Mouse (Mus musculus) forebrain, embryonic 15.5 days (tissue): ENCODE measurements at regions not wholly inside any gene's neighbourhood (a gene's known extent, or its start where the extent isn't known, plus 50 kb on each side); places are given as distances from the start of the nearest gene placed in this dataset.

Experiments used
- ATAC-seq: fragments of 200-750 bp; cut with Nextera tagmentation; replicated peaks from 2 replicates; pipeline ENCODE4 v1.8.0; 2017; ENCODE audit warnings: mild to moderate bottlenecking, moderate TSS enrichment, moderate library complexity
- H3K27ac ChIP-seq: fragments of 300-500 bp; sonication (generic); replicated peaks from 2 replicates; pipeline ENCODE4 v1.5.1; 2015; ENCODE audit warnings: mild to moderate bottlenecking, inconsistent platforms
- H3K27me3 ChIP-seq: fragments of 300-500 bp; sonication (generic); 2 replicates; pipeline ENCODE4 v1.6.1; 2015; ENCODE audit warnings: inconsistent platforms
- H3K36me3 ChIP-seq: fragments of 300-500 bp; sonication (generic); 2 replicates; pipeline ENCODE4 v1.6.1; 2015; ENCODE audit warnings: mild to moderate bottlenecking, inconsistent platforms
- H3K4me1 ChIP-seq: fragments of 300-500 bp; sonication (generic); 2 replicates; pipeline ENCODE4 v1.6.1; 2015; ENCODE audit warnings: inconsistent platforms
- H3K4me2 ChIP-seq: fragments of 300-500 bp; sonication (generic); replicated peaks from 2 replicates; pipeline ENCODE4 v1.6.1; 2015; ENCODE audit warnings: mild to moderate bottlenecking, inconsistent platforms
- H3K4me3 ChIP-seq: fragments of 300-500 bp; sonication (generic); 2 replicates; pipeline ENCODE4 v1.5.1; 2015; ENCODE audit warnings: mild to moderate bottlenecking, inconsistent platforms
- H3K9ac ChIP-seq: fragments of 300-500 bp; sonication (generic); replicated peaks from 2 replicates; pipeline ENCODE4 v1.6.1; 2015; ENCODE audit warnings: mild to moderate bottlenecking, inconsistent platforms
- H3K9me3 ChIP-seq: fragments of 300-500 bp; sonication (generic); 2 replicates; pipeline ENCODE4 v1.6.1; 2016; ENCODE audit warnings: inconsistent platforms
- WGBS: fragments of 180-500 bp; shearing (Covaris S2); methylation state at CpG from one replicate; pipeline ENCODE4 v1.1.7; 2015; ENCODE audit warnings: mixed read lengths; 5-methylcytosine and 5-hydroxymethylcytosine counted together

DNA sequence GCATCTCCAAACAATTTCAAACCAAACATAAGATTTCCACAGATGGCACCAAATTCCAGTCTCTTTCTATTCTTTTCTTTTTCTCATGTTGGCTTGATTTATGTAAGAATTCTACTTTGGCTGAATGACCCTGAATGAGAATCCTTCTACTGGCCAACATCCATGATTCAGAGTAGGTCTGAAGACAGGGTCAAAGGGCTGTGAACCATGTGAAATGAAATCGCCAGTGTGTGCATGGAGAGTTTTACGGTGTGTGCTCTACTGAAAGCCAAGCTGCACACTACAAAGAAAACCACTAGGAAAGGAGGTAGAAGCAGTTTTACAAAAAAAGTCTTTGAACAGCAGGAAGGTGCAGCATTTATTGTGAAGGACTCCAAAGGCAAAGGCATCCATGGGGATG is 263.5 kb upstream of the Cxxc4 start:
- no peaks in the 10 kb centered on the region for H3K36me3 ChIP-seq
- no peaks in the 10 kb centered on the region for H3K27me3 ChIP-seq
- no peak overlapping the region for H3K4me2 ChIP-seq
- ATAC-seq = no peak
- H3K4me1 ChIP-seq = no peaks in the 10 kb centered on the region
- H3K4me3 ChIP-seq = no peak overlapping the region
- no peaks in the 10 kb centered on the region for H3K9me3 ChIP-seq
- no peak overlapping the region for H3K27ac ChIP-seq
- H3K9ac ChIP-seq = no peak overlapping the region
- WGBS = 66% methylated on average over 2 of the region's 2 CpGs

DNA sequence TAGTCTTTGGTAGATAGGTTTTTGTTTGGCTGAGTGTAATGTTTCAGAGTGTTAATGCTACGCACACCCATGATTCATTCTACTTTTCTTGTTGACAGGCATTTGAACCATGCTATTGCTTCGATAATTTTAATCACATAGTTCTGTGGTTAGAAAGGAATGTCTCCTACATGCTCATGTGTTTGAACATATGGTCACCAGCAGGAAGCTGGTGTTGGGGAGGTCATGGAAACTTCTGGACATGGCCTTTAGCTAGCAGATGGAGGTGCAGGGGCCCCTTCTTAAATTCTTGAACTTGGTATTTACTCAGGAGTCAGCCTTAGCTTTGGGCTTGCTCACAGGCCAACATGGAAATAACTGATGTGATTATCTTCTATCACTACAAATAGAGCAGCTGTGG is 248.6 kb upstream of the Cxxc4 start:
- H3K27me3 ChIP-seq = no peaks in the 10 kb centered on the region
- no peak overlapping the region for H3K27ac ChIP-seq
- H3K4me1 ChIP-seq = no peaks in the 10 kb centered on the region
- no peaks in the 10 kb centered on the region for H3K36me3 ChIP-seq
- ATAC-seq = no peak
- no peak overlapping the region for H3K4me2 ChIP-seq
- no peak overlapping the region for H3K4me3 ChIP-seq
- no peaks in the 10 kb centered on the region for H3K9me3 ChIP-seq
- WGBS = 91% methylated on average over 2 of the region's 2 CpGs
- no peak overlapping the region for H3K9ac ChIP-seq

DNA sequence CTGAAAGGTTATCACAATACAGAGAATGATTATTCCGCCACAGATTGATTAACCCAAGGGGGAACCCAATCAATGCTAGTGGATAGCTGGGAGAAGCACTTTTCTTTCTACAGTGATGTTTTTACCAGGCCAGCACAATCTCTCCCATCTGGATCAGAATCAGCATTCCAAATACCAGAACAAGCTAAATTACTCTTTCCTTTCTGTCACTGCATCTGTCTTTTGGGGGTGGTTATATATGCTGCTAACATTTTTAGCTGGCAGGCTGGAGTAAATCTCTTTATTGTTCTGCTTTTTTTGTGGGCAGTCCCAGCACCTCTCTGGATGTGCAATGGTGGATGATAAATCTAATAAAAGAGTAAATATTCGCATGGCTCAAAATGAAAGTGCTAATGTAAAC is 242.3 kb upstream of the Cxxc4 start:
- no peaks in the 10 kb centered on the region for H3K4me1 ChIP-seq
- H3K4me2 ChIP-seq = no peak overlapping the region
- no peaks in the 10 kb centered on the region for H3K36me3 ChIP-seq
- H3K27ac ChIP-seq = no peak overlapping the region
- H3K27me3 ChIP-seq = no peaks in the 10 kb centered on the region
- 74% methylated on average over 2 of the region's 2 CpGs for WGBS
- no peak overlapping the region for H3K9ac ChIP-seq
- no peak for ATAC-seq
- H3K4me3 ChIP-seq = no peak overlapping the region
- no peaks in the 10 kb centered on the region for H3K9me3 ChIP-seq

GRCm38 (mm10) chr3:133999965-134000364 is 236.3 kb upstream of the Cxxc4 start:
- no peak overlapping the region for H3K9ac ChIP-seq

GRCm38 (mm10) chr3:134000595-134000994 is 235.7 kb upstream of the Cxxc4 start:
- Histone ChIP-seq H3K9me3 (no peaks in the 10 kb centered on the region), H3K4me2 (no peak overlapping the region), H3K27ac (no peak overlapping the region), H3K4me3 (no peak overlapping the region), H3K27me3 (no peaks in the 10 kb centered on the region), H3K4me1 (no peaks in the 10 kb centered on the region), H3K9ac (no peak overlapping the region), H3K36me3 (no peaks in the 10 kb centered on the region)
- WGBS = 74% methylated on average over 1 of the region's 1 CpGs
- ATAC-seq = no peak

More at GRCm38 (mm10) chr3:133999965-134000364, 236.3 kb upstream of the Cxxc4 start:
- Histone ChIP-seq H3K9me3 (no peaks in the 10 kb centered on the region), H3K36me3 (no peaks in the 10 kb centered on the region), H3K4me1 (no peaks in the 10 kb centered on the region), H3K27ac (no peak overlapping the region), H3K4me2 (no peak overlapping the region), H3K27me3 (no peaks in the 10 kb centered on the region), H3K4me3 (no peak overlapping the region)
- 83% methylated on average over 8 of the region's 8 CpGs for WGBS
- no peak for ATAC-seq

- Histone ChIP-seq H3K27ac (0 out of 2 replicates have a peak overlapping the region, but pooled peaks have one; percentile 8), H3K36me3 (no peaks in the 10 kb centered on the region), H3K9me3 (no peaks in the 10 kb centered on the region), H3K4me2 (no peak overlapping the region), H3K4me3 (no peak overlapping the region), H3K27me3 (no peaks in the 10 kb centered on the region), H3K4me1 (peaks cover 9% of the 10 kb centered on the region), H3K9ac (no peak overlapping the region)
- peak; percentile 80 for ATAC-seq
- WGBS = 42% methylated on average over 2 of the region's 2 CpGs
These were observed 221.5 kb upstream of the Cxxc4 start for GRCm38 (mm10) chr3:134014805-134015204.

- H3K36me3 ChIP-seq = no peaks in the 10 kb centered on the region
- WGBS = 91% methylated on average over 3 of the region's 3 CpGs
- peaks cover 9% of the 10 kb centered on the region for H3K4me1 ChIP-seq
- H3K9me3 ChIP-seq = no peaks in the 10 kb centered on the region
- H3K27me3 ChIP-seq = no peaks in the 10 kb centered on the region
- 0 out of 2 replicates have a peak, but pooled peaks have one; percentile 4 for ATAC-seq
- no peak overlapping the region for H3K4me2 ChIP-seq
- H3K27ac ChIP-seq = no peak overlapping the region
- H3K4me3 ChIP-seq = no peak overlapping the region
- no peak overlapping the region for H3K9ac ChIP-seq
These were observed 220.9 kb upstream of the Cxxc4 start for GRCm38 (mm10) chr3:134015412-134015811.

DNA sequence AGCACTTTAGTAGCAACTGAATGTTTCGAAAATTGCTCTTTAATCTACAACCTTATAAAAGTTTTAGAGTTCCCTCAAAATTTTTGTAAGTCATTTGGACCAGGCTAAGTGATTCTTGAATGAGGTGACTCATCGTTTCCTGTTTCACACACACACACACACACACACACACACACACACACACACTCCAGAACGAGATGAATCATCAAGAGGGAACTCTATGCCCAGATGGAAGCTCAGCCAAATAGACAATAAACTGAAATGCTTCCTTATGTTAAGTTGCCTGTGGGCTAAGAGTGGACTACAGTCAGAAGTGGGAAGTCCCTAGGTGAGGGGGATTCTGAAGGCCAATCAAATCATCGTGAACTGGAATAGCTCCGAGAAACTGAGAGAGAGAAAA is 202.4 kb upstream of the Cxxc4 start:
- H3K9ac ChIP-seq = no peak overlapping the region
- no peaks in the 10 kb centered on the region for H3K4me1 ChIP-seq
- H3K27me3 ChIP-seq = no peaks in the 10 kb centered on the region
- H3K27ac ChIP-seq = no peak overlapping the region
- no peaks in the 10 kb centered on the region for H3K36me3 ChIP-seq
- no peak overlapping the region for H3K4me3 ChIP-seq
- H3K9me3 ChIP-seq = no peaks in the 10 kb centered on the region
- ATAC-seq = no peak
- H3K4me2 ChIP-seq = no peak overlapping the region
- 81% methylated on average over 5 of the region's 5 CpGs for WGBS

GRCm38 (mm10) chr3:134036310-134036934 is 199.9 kb upstream of the Cxxc4 start:
- Histone ChIP-seq H3K9ac (no peak overlapping the region), H3K36me3 (no peaks in the 10 kb centered on the region), H3K4me2 (no peak overlapping the region), H3K4me3 (no peak overlapping the region), H3K4me1 (no peaks in the 10 kb centered on the region), H3K27me3 (no peaks in the 10 kb centered on the region), H3K9me3 (no peaks in the 10 kb centered on the region), H3K27ac (no peak overlapping the region)
- 96% methylated on average over 6 of the region's 6 CpGs for WGBS
- no peak for ATAC-seq

GRCm38 (mm10) chr3:134050649-134051048 is 185.6 kb upstream of the Cxxc4 start:
- H3K9me3 ChIP-seq = no peaks in the 10 kb centered on the region
- no peak overlapping the region for H3K9ac ChIP-seq
- no peak overlapping the region for H3K4me2 ChIP-seq
- no peaks in the 10 kb centered on the region for H3K27me3 ChIP-seq
- no peak overlapping the region for H3K4me3 ChIP-seq
- no peaks in the 10 kb centered on the region for H3K4me1 ChIP-seq
- H3K27ac ChIP-seq = no peak overlapping the region
- no peaks in the 10 kb centered on the region for H3K36me3 ChIP-seq
- ATAC-seq = no peak

GRCm38 (mm10) chr3:134082461-134082860 is 153.8 kb upstream of the Cxxc4 start:
- 78% methylated on average over 1 of the region's 1 CpGs for WGBS
- Histone ChIP-seq H3K36me3 (no peaks in the 10 kb centered on the region), H3K4me3 (no peak overlapping the region), H3K4me1 (no peaks in the 10 kb centered on the region), H3K27ac (no peak overlapping the region), H3K9me3 (no peaks in the 10 kb centered on the region), H3K4me2 (no peak overlapping the region), H3K9ac (no peak overlapping the region), H3K27me3 (no peaks in the 10 kb centered on the region)
- ATAC-seq = no peak

- no peaks in the 10 kb centered on the region for H3K9me3 ChIP-seq
- H3K36me3 ChIP-seq = no peaks in the 10 kb centered on the region
- H3K4me1 ChIP-seq = peaks cover 12% of the 10 kb centered on the region
- ATAC-seq = peak; percentile 89
- H3K4me2 ChIP-seq = no peak overlapping the region
- H3K4me3 ChIP-seq = no peak overlapping the region
- H3K9ac ChIP-seq = no peak overlapping the region
- WGBS = 35% methylated on average over 3 of the region's 3 CpGs
- H3K27ac ChIP-seq = no peak overlapping the region
- no peaks in the 10 kb centered on the region for H3K27me3 ChIP-seq
These were observed 136.7 kb upstream of the Cxxc4 start for GRCm38 (mm10) chr3:134099471-134100125.
